Mouse (Mus musculus) olfactory bulb, adult 2 months (tissue): ENCODE results near the gene Rbm17.

Source experiments
- CTCF ChIP-seq: fragments of 200-500 bp; IDR thresholded peaks from 2 replicates; pipeline ENCODE4 v1.5.1; 2012; ENCODE audit warnings: low read depth, mild to moderate bottlenecking, low read length, moderate library complexity; ENCODE audit not compliant: insufficient read depth
- POLR2A ChIP-seq: fragments of 200-500 bp; IDR thresholded peaks from 2 replicates; pipeline ENCODE4 v1.6.1; 2012; ENCODE audit warnings: mild to moderate bottlenecking, low read depth, low read length, moderate library complexity; ENCODE audit not compliant: insufficient read depth

GRCm38 (mm10) chr2:11579399-11579798 is 24.6 kb downstream of the Rbm17 start:
- TF ChIP-seq POLR2A: no peak
- no peak for TF ChIP-seq CTCF
